Mouse (Mus musculus): ENCODE results near the gene Bco1. TPM values are rescaled to one million over a fixed set of nuclear protein-coding genes. Genes with fewer than 3 reads are reported as not detected.

Bco1 gene
- polyA plus RNA-seq, 1 experiment, result 0.07 TPM

- Histone ChIP-seq H3K4me1 (ENCODE audit: control insufficient read depth, insufficient read depth, insufficient read length) (no peaks in the 10 kb centered on the region), H3K27me3 (ENCODE audit: control insufficient read depth, insufficient read depth, low read length) (no peaks in the 10 kb centered on the region), H3K36me3 (ENCODE audit: control insufficient read depth, insufficient read depth, low read length) (no peaks in the 10 kb centered on the region), H3K4me3 (ENCODE audit: extremely low read depth, insufficient read depth, insufficient read length) (no peak overlapping the region), H3K27ac (ENCODE audit: insufficient read depth, low read length) (no peak overlapping the region)
- TF ChIP-seq CTCF (IDR thresholded peaks at IDR 0.05; ENCODE audit: extremely low read depth, insufficient read depth, insufficient read length, insufficient replicate concordance) (no peak), POLR2A (IDR thresholded peaks at IDR 0.05; ENCODE audit: low read depth, low read length) (no peak)
- no peak for DNase-seq (ENCODE audit: low read depth in 1 of 2, low spot score in 2 of 2)
These were observed 8.6 kb upstream of the Bco1 start for GRCm38 (mm10) chr8:117087036-117087435.

- DNase-seq (ENCODE audit: low read depth in 1 of 2, low spot score in 2 of 2), result no peak
- no peak overlapping the region for H3K4me3 ChIP-seq (ENCODE audit: extremely low read depth, insufficient read depth, insufficient read length)
- no peak overlapping the region for H3K27ac ChIP-seq (ENCODE audit: insufficient read depth, low read length)
- H3K36me3 ChIP-seq (ENCODE audit: control insufficient read depth, insufficient read depth, low read length), result no peaks in the 10 kb centered on the region
- no peaks in the 10 kb centered on the region for H3K27me3 ChIP-seq (ENCODE audit: control insufficient read depth, insufficient read depth, low read length)
- H3K4me1 ChIP-seq (ENCODE audit: control insufficient read depth, insufficient read depth, insufficient read length), result no peaks in the 10 kb centered on the region
- TF ChIP-seq POLR2A (IDR thresholded peaks at IDR 0.05; ENCODE audit: low read depth, low read length) (no peak), CTCF (IDR thresholded peaks at IDR 0.05; ENCODE audit: extremely low read depth, insufficient read depth, insufficient read length, insufficient replicate concordance) (no peak)
- 88% methylated on average over 4 of the region's 4 CpGs for WGBS
These were observed 5.9 kb upstream of the Bco1 start for GRCm38 (mm10) chr8:117089802-117090201.

- WGBS, result 74% methylated on average over 5 of the region's 5 CpGs
- no peak for DNase-seq (ENCODE audit: low read depth in 1 of 2, low spot score in 2 of 2)
These were observed 1.6 kb upstream of the Bco1 start for GRCm38 (mm10) chr8:117094053-117094452.

DNA sequence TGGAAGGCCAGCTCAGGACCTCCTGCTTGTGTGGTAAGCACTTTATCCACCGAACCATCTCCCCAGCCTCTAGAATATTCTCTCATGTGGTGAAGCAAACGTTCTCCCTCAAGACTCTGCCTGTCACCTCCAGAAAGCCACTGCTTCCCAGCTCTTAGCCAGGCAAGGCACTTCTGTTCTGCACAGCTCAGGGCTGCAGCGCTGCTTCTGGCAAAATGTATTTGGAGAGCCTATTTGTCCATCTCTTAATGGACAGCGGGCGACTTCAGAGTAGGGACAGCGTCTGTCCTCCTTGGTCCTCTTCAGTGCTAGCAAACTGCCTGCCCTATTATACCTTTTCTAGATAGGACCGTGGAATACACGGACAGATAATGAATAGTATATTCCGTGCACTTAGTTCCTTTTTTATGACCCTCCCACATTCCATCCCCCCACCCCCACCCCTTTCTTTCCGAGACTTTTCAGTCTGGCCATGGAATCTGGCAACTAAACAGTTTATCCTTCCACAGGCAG lies 1.5 kb downstream of the Bco1 start:
- TF ChIP-seq CTCF (IDR thresholded peaks at IDR 0.05; ENCODE audit: extremely low read depth, insufficient read depth, insufficient read length, insufficient replicate concordance), result no peak
- TF ChIP-seq POLR2A (IDR thresholded peaks at IDR 0.05; ENCODE audit: low read depth, low read length), result no peak
- no peak overlapping the region for H3K27ac ChIP-seq (ENCODE audit: insufficient read depth, low read length)
- DNase-seq (ENCODE audit: low read depth in 1 of 2, low spot score in 2 of 2), result no peak
- 79% methylated on average over 10 of the region's 10 CpGs for WGBS
- no peaks in the 10 kb centered on the region for H3K4me1 ChIP-seq (ENCODE audit: control insufficient read depth, insufficient read depth, insufficient read length)
- no peaks in the 10 kb centered on the region for H3K27me3 ChIP-seq (ENCODE audit: control insufficient read depth, insufficient read depth, low read length)
- no peaks in the 10 kb centered on the region for H3K36me3 ChIP-seq (ENCODE audit: control insufficient read depth, insufficient read depth, low read length)
- no peak overlapping the region for H3K4me3 ChIP-seq (ENCODE audit: extremely low read depth, insufficient read depth, insufficient read length)

More at GRCm38 (mm10) chr8:117094053-117094452, 1.6 kb upstream of the Bco1 start:
- Histone ChIP-seq H3K36me3 (ENCODE audit: control insufficient read depth, insufficient read depth, low read length) (no peaks in the 10 kb centered on the region), H3K4me1 (ENCODE audit: control insufficient read depth, insufficient read depth, insufficient read length) (no peaks in the 10 kb centered on the region), H3K27ac (ENCODE audit: insufficient read depth, low read length) (no peak overlapping the region), H3K4me3 (ENCODE audit: extremely low read depth, insufficient read depth, insufficient read length) (no peak overlapping the region), H3K27me3 (ENCODE audit: control insufficient read depth, insufficient read depth, low read length) (no peaks in the 10 kb centered on the region)
- no peak for TF ChIP-seq POLR2A (IDR thresholded peaks at IDR 0.05; ENCODE audit: low read depth, low read length)
- no peak for TF ChIP-seq CTCF (IDR thresholded peaks at IDR 0.05; ENCODE audit: extremely low read depth, insufficient read depth, insufficient read length, insufficient replicate concordance)

DNA sequence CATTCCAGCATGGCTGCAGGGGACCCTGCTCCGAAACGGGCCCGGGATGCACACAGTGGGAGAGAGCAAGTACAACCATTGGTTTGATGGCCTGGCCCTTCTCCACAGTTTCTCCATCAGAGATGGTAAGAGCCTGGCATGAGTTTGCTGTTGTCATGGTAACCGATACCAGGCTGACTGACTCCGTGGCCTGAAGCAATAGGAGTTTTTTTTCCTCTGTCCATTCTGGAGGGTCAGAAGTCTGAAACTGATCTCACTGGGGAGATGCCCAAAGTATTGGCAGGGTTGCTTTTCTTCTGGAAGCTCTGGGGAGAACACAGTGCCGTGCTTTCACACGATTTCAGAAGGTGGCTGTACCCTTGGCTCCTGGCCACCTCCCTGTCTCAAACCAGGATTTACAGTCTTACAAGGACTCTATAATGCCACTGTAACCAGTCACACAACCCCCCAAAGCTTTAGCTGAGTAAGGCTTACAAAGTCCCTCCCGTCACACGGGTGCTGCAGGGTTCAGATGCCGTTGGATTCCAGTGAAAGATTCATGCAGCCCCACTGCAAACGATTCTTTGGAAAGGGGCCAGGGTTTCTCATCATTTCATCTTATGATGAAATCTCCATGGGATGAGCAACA lies 2.0 kb downstream of the Bco1 start:
- DNase-seq (ENCODE audit: low read depth in 1 of 2, low spot score in 2 of 2), result no peak
- Histone ChIP-seq H3K27me3 (ENCODE audit: control insufficient read depth, insufficient read depth, low read length) (no peaks in the 10 kb centered on the region), H3K27ac (ENCODE audit: insufficient read depth, low read length) (no peak overlapping the region), H3K36me3 (ENCODE audit: control insufficient read depth, insufficient read depth, low read length) (no peaks in the 10 kb centered on the region), H3K4me3 (ENCODE audit: extremely low read depth, insufficient read depth, insufficient read length) (no peak overlapping the region), H3K4me1 (ENCODE audit: control insufficient read depth, insufficient read depth, insufficient read length) (no peaks in the 10 kb centered on the region)
- 70% methylated on average over 11 of the region's 11 CpGs for WGBS
- TF ChIP-seq CTCF (IDR thresholded peaks at IDR 0.05; ENCODE audit: extremely low read depth, insufficient read depth, insufficient read length, insufficient replicate concordance), result no peak

GRCm38 (mm10) chr8:117107533-117107932 lies 11.9 kb downstream of the Bco1 start:
- peak; percentile 57 to 76 for DNase-seq (ENCODE audit: low read depth in 1 of 2, low spot score in 2 of 2)
- 13% methylated on average over 9 of the region's 9 CpGs for WGBS
- TF ChIP-seq CTCF (IDR thresholded peaks at IDR 0.05; ENCODE audit: extremely low read depth, insufficient read depth, insufficient read length, insufficient replicate concordance), result peak; percentile 90; the same call in 1 of the 2 replicates
- TF ChIP-seq POLR2A (IDR thresholded peaks at IDR 0.05; ENCODE audit: low read depth, low read length), result no peak
- no peak overlapping the region for H3K4me3 ChIP-seq (ENCODE audit: extremely low read depth, insufficient read depth, insufficient read length)
- H3K4me1 ChIP-seq (ENCODE audit: control insufficient read depth, insufficient read depth, insufficient read length), result no peaks in the 10 kb centered on the region
- H3K27me3 ChIP-seq (ENCODE audit: control insufficient read depth, insufficient read depth, low read length), result no peaks in the 10 kb centered on the region
- H3K36me3 ChIP-seq (ENCODE audit: control insufficient read depth, insufficient read depth, low read length), result no peaks in the 10 kb centered on the region
- no peak overlapping the region for H3K27ac ChIP-seq (ENCODE audit: insufficient read depth, low read length)

DNA sequence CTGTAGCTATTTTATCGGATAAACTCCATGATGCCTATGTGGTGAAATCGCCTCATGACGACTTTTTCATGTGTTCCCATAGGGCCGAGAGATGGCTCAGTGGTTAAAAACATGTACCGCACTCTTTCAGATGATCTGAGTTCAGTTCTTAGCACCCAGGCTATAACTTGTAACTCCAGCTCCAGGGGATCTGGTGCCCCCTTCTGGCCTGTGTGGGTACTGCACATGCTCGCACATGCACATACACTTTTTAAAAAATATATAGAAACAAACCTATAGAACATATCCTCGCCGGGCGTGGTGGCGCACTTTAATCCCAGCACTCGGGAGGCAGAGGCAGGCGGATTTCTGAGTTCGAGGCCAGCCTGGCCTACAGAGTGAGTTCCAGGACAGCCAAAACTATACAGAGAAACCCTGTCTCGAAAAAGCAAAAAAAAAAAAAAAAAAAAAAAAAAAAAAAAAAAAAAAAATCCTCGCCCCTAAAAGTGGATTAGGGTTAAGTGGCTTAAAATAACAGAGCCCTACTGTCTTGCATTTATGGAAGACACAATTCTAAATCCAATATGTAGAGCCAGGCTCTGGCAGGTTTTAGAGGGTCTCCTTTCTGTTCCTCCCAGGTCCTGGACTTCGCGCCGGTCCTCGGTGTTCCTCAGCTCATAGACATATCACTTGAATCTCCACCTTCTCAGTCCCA lies 13.5 kb downstream of the Bco1 start:
- 94% methylated on average over 19 of the region's 19 CpGs for WGBS
- Histone ChIP-seq H3K4me3 (ENCODE audit: extremely low read depth, insufficient read depth, insufficient read length) (no peak overlapping the region), H3K4me1 (ENCODE audit: control insufficient read depth, insufficient read depth, insufficient read length) (no peaks in the 10 kb centered on the region), H3K27ac (ENCODE audit: insufficient read depth, low read length) (no peak overlapping the region), H3K27me3 (ENCODE audit: control insufficient read depth, insufficient read depth, low read length) (no peaks in the 10 kb centered on the region), H3K36me3 (ENCODE audit: control insufficient read depth, insufficient read depth, low read length) (no peaks in the 10 kb centered on the region)
- TF ChIP-seq POLR2A (IDR thresholded peaks at IDR 0.05; ENCODE audit: low read depth, low read length) (no peak), CTCF (IDR thresholded peaks at IDR 0.05; ENCODE audit: extremely low read depth, insufficient read depth, insufficient read length, insufficient replicate concordance) (peak; percentile 17; the same call in 1 of the 2 replicates)
- peak in 1 of 2 experiments; percentile 12 for DNase-seq (ENCODE audit: low read depth in 1 of 2, low spot score in 2 of 2)

Measured in spleen, adult 2 months (tissue).